ENCODE assay signal across 23 mouse cellular contexts in the genomic region with DNA sequence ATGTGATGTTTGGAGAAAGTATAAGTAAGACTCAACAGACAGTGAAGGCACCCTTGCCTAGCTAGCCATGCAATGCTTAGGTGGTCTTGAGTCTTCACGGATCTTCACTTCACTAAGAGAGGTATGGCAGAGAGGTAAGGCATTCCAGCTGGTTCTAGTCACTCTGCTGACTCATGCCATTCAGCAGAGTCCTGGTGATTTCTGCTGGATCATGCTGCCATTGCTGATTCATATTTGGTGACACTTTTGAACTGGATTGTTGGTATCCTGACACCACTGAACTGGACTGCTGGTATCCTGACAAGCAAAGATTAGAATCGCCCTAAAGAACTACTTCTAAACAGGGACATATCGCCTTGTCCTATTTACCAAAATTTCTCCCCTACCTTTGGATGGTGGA. TPM values are rescaled to one million over a fixed set of nuclear protein-coding genes. Genes with fewer than 3 reads are reported as not detected.
DNase-seq lines count a peak whose midpoint lies in the region; ATAC-seq and TF ChIP-seq lines count a peak whose summit lies in the region.
"Had no signal": no experiment of that assay in that cellular context is flagged by ENCODE, and none has a peak within 500 bp of the region (broad histone marks: within the 10 kb centered on the region; RNA-seq: fewer than 3 reads in every experiment).

No protein-coding gene starts in this region.

- no peak overlapping the region for H3K9ac ChIP-seq in liver, embryonic 11.5 days (ENCODE audit: low read depth, low read length)
- H3K9ac ChIP-seq in liver, embryonic 12.5 days, result no peak overlapping the region
- no peak overlapping the region for H3K9ac ChIP-seq in liver, postnatal 0 days (replicated peaks)
- H3K9ac ChIP-seq in liver, embryonic 13.5 days, result no peak overlapping the region
- no peak overlapping the region for H3K9ac ChIP-seq in liver, embryonic 14.5 days (replicated peaks)

- no peaks in the 10 kb centered on the region for H3K36me3 ChIP-seq in liver, embryonic 11.5 days (ENCODE audit: control insufficient read depth, insufficient read depth, low read length)
- no peaks in the 10 kb centered on the region for H3K36me3 ChIP-seq in liver, embryonic 12.5 days
- no peaks in the 10 kb centered on the region for H3K36me3 ChIP-seq in liver, postnatal 0 days (replicated peaks; ENCODE audit: insufficient read depth, low read length)
- H3K36me3 ChIP-seq in liver, embryonic 13.5 days, result no peaks in the 10 kb centered on the region
- H3K36me3 ChIP-seq in liver, embryonic 14.5 days (replicated peaks; ENCODE audit: control insufficient read depth, insufficient read depth, low read depth), result no peaks in the 10 kb centered on the region
- H3K36me3 ChIP-seq: G1E had no signal

- H3K4me2 ChIP-seq in liver, embryonic 11.5 days, result no peak overlapping the region
- no peak overlapping the region for H3K4me2 ChIP-seq in liver, embryonic 12.5 days
- H3K4me2 ChIP-seq in liver, postnatal 0 days (ENCODE audit: low read depth, low read length), result no peak overlapping the region
- no peak overlapping the region for H3K4me2 ChIP-seq in liver, embryonic 13.5 days
- H3K4me2 ChIP-seq in liver, embryonic 14.5 days (ENCODE audit: low read depth), result no peak overlapping the region

- DNase-seq in liver, result peak; percentile 11
- DNase-seq in liver, embryonic 11.5 days (ENCODE audit: low spot score), result no peak
- DNase-seq in liver, postnatal 0 days, result no peak
- no peak for DNase-seq in liver, embryonic 13.5 days
- no peak for DNase-seq in liver, embryonic 14.5 days (ENCODE audit: low read depth in 3 of 3, low spot score in 3 of 3)
- DNase-seq in kidney, postnatal 10 days, result no peak
- no peak for DNase-seq in yolk sac, embryonic 10.5 days (ENCODE audit: low spot score)
- DNase-seq: adrenal gland, adult 2 months; adrenal gland, adult 8-10 months; adrenal gland, postnatal 10 days; adrenal gland, postnatal 14 days; adrenal gland, postnatal 25 days; adrenal gland, postnatal 36 days; B cell, adult 2 months; cerebellum, adult 11 months; cerebellum, adult 11-12 months had no signal

- 81% methylated on average over 3 of the region's 3 CpGs for WGBS in liver, embryonic 11.5 days
- 68% methylated on average over 3 of the region's 3 CpGs for WGBS in liver, embryonic 12.5 days (ENCODE audit: insufficient replicate concordance)
- 74% methylated on average over 3 of the region's 3 CpGs for WGBS in liver, postnatal 0 days (ENCODE audit: insufficient replicate concordance)
- 58% methylated on average over 3 of the region's 3 CpGs for WGBS in liver, embryonic 13.5 days (ENCODE audit: insufficient replicate concordance)
- 48% methylated on average over 3 of the region's 3 CpGs for WGBS in liver, embryonic 14.5 days (ENCODE audit: insufficient replicate concordance)

- H3K27me3 ChIP-seq in liver, embryonic 11.5 days (replicated peaks; ENCODE audit: control insufficient read depth, insufficient read depth, low read length), result no peaks in the 10 kb centered on the region
- H3K27me3 ChIP-seq in liver, embryonic 12.5 days (replicated peaks), result no peaks in the 10 kb centered on the region
- no peaks in the 10 kb centered on the region for H3K27me3 ChIP-seq in liver, postnatal 0 days (ENCODE audit: insufficient read depth, low read length)
- H3K27me3 ChIP-seq in liver, embryonic 13.5 days, result no peaks in the 10 kb centered on the region
- H3K27me3 ChIP-seq in liver, embryonic 14.5 days (ENCODE audit: control insufficient read depth, insufficient read depth, low read length), result no peaks in the 10 kb centered on the region
- H3K27me3 ChIP-seq: CH12.LX had no signal

- H3K4me1 ChIP-seq in liver, embryonic 11.5 days (replicated peaks; ENCODE audit: control insufficient read depth, insufficient read depth, low read length), result no peaks in the 10 kb centered on the region
- H3K4me1 ChIP-seq in liver, embryonic 12.5 days, result no peaks in the 10 kb centered on the region
- no peaks in the 10 kb centered on the region for H3K4me1 ChIP-seq in liver, postnatal 0 days (ENCODE audit: insufficient read depth)
- H3K4me1 ChIP-seq in liver, embryonic 13.5 days (replicated peaks), result no peaks in the 10 kb centered on the region
- H3K4me1 ChIP-seq in liver, embryonic 14.5 days (replicated peaks; ENCODE audit: control insufficient read depth in 2 of 2, insufficient read depth in 2 of 2, low read length in 1 of 2), result no peaks in the 10 kb centered on the region

- TF ChIP-seq EP300 in liver, postnatal 0 days (IDR thresholded peaks at IDR 0.05; ENCODE audit: low read depth), result no peak
- no peak for TF ChIP-seq EP300 in liver, embryonic 14.5 days (IDR thresholded peaks at IDR 0.05; ENCODE audit: low read depth)

- H3K4me3 ChIP-seq in liver, embryonic 11.5 days (ENCODE audit: low read depth, low read length), result no peak overlapping the region
- H3K4me3 ChIP-seq in liver, embryonic 12.5 days, result no peak overlapping the region
- H3K4me3 ChIP-seq in liver, postnatal 0 days (ENCODE audit: low read depth, low read length), result no peak overlapping the region
- H3K4me3 ChIP-seq in liver, embryonic 13.5 days (replicated peaks), result no peak overlapping the region
- no peak overlapping the region for H3K4me3 ChIP-seq in liver, embryonic 14.5 days (ENCODE audit: insufficient read depth in 1 of 2, low read depth in 2 of 2, low read length in 2 of 2)

- ATAC-seq in liver, embryonic 11.5 days (replicated peaks; ENCODE audit: low FRiP score), result no peak
- ATAC-seq in liver, embryonic 12.5 days, result peak; percentile 47; the same call in 1 of the 2 replicates
- ATAC-seq in liver, postnatal 0 days, result no peak
- ATAC-seq in liver, embryonic 13.5 days (ENCODE audit: low read depth), result peak; percentile 63
- peak; percentile 68; the same call in 1 of the 2 replicates for ATAC-seq in liver, embryonic 14.5 days (ENCODE audit: insufficient read depth)
- ATAC-seq: activated CD4-positive, CD25-positive, alpha-beta regulatory T cell, adult 4 months; CD4-positive, CD25-positive, alpha-beta regulatory T cell, adult 4 months; Patski had no signal

- no peak overlapping the region for H3K27ac ChIP-seq in liver, embryonic 11.5 days (ENCODE audit: low read depth, low read length)
- no peak overlapping the region for H3K27ac ChIP-seq in liver, embryonic 12.5 days
- no peak overlapping the region for H3K27ac ChIP-seq in liver, postnatal 0 days (ENCODE audit: low read depth)
- no peak overlapping the region for H3K27ac ChIP-seq in liver, embryonic 13.5 days
- no peak overlapping the region for H3K27ac ChIP-seq in liver, embryonic 14.5 days

- no peaks in the 10 kb centered on the region for H3K9me3 ChIP-seq in liver, embryonic 11.5 days (ENCODE audit: control insufficient read depth, low read length)
- no peaks in the 10 kb centered on the region for H3K9me3 ChIP-seq in liver, embryonic 12.5 days (replicated peaks)
- no peaks in the 10 kb centered on the region for H3K9me3 ChIP-seq in liver, postnatal 0 days (ENCODE audit: low read length)
- H3K9me3 ChIP-seq in liver, embryonic 13.5 days (replicated peaks), result no peaks in the 10 kb centered on the region
- no peaks in the 10 kb centered on the region for H3K9me3 ChIP-seq in liver, embryonic 14.5 days (ENCODE audit: control insufficient read depth, low read length)
- H3K9me3 ChIP-seq: G1E had no signal

- no peak for TF ChIP-seq CTCF in liver, postnatal 0 days (IDR thresholded peaks at IDR 0.05; ENCODE audit: low read depth)
- TF ChIP-seq CTCF in liver, embryonic 14.5 days (IDR thresholded peaks at IDR 0.05; ENCODE audit: low read depth), result no peak

RNA-seq across cellular contexts. Expression of a gene that starts 20.3 kb away (rescaled TPM):
- not detected in 2 replicates for polyA plus RNA-seq in liver, embryonic 11.5 days (2014; fragmentation: Nextera tagmentation; extraction: Ambion mirVana)
- not detected in 2 replicates for polyA plus RNA-seq in liver, embryonic 12.5 days (2016; fragmentation: Nextera tagmentation; extraction: Ambion mirVana)
- not detected in 2 replicates for polyA plus RNA-seq in liver, postnatal 0 days (2015; fragmentation: Nextera tagmentation; extraction: Ambion mirVana)
- polyA plus RNA-seq in liver, embryonic 13.5 days (2015; fragmentation: Nextera tagmentation; extraction: Ambion mirVana), result not detected in 2 replicates
- not detected in 2 replicates for polyA plus RNA-seq in liver, embryonic 14.5 days (2012; rRNA removed)
- polyA plus RNA-seq in liver, embryonic 14.5 days (2014; fragmentation: Nextera tagmentation; extraction: Ambion mirVana), result not detected in 2 replicates
- polyA plus RNA-seq: activated CD4-positive, CD25-positive, alpha-beta regulatory T cell, adult 4 months; adrenal gland, adult 2 months; C2C12; CD4-positive, CD25-positive, alpha-beta regulatory T cell, adult 4 months; G1E; Patski had no signal

Comparison
In these comparisons a context has a peak if more than half of its experiments do, and no peak if none do; other contexts are left out.
1. ATAC-seq: peak in liver, embryonic 12.5 days (single experiment), liver, embryonic 13.5 days (single experiment) and liver, embryonic 14.5 days (single experiment); none in liver, embryonic 11.5 days (single experiment) and liver, postnatal 0 days (single experiment).